Mouse (Mus musculus): ENCODE measurements around the gene Vmn1r193.
"Not testable (repeated sequence)": the region's sequence is repeated elsewhere in the genome, so short reads cannot be mapped to it uniquely, and the experiment has no call there.

Gene Vmn1r193

DNA sequence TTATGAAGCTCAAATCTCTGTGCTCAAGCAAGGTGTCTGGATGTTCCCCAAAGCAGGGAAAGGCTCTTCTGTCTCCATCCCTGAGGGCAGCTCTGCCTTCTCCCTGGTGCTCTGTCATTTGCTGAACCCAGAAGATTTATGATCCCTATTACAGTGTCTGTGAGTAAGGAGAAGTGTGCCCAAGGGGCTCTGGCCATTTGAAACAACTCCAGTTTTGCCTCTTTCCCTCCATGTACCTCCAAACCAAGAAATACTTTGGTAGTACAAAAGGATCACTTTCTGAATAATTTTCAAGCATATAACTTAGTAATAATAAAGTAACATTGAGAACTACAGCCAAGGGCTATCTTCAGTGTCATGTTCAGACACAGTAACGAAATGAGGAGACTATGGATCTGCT, at the start of gene Vmn1r193:
Gene Vmn1r193, minus strand, starts transcription at position 101 of the 400 bp plus-strand sequence.
- DNase-seq: not testable (repeated sequence)

DNA sequence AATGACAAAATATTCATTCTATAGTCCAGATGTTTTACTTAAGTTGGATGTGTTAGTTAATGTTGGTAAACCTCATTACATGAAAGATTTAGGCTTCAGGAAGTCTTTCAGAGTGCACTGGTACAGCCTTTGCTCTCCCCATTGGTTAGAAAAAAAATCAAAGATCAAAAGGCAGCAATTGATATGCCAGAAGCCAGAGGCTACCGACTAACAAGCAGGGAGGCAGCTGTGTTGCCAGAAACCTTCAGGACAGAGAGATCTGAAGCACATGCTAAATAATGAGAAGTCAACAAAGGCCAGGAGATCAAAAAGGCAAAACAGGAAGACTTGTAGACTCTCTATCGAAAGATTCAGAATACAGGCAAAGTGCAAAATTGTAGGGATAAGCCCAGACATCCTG, 48.8 kb upstream of the Vmn1r193 start:
- DNase-seq: no peak

DNA sequence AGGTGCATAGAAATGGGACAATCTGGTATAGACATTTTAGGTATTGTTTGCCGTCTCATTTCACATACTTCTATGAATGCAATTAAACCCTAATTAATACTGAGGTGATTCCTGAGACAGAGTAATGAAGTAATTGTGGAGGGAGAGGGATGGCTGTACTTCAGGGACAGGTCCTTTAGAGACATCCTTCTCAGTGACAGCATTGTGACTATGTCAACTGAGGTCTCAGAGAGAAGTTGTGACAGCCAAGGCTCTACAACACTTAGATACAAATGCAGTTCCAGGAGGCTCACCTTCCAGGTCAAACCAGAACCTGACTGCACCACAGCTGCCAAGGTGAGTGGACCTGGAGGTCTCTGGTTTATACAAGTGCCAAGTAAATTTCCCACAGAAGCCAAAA, 47.3 kb upstream of the Vmn1r193 start, which contains the start of gene Vmn1r195:
Gene Vmn1r195, plus strand, starts transcription at position 301 of the 400 bp plus-strand sequence.
- not testable (repeated sequence) for DNase-seq

DNA sequence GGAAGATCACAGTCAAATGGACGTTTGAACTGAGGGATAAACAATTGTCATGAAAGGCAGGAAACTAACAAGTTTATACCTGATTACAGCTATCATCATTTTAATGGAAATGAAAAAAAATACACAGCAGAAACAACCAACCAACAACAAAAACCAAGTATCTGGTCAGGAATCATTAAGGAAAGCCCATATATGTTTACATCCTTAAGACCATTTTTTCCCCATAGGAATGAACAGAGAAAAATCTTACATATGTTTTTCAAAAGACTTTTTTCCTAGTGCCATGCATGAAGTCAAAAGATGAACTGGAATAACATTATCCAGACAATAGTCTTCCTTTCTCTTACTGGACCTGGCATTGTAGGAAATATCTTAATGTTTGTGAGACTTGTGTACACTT, 21.0 kb upstream of the Vmn1r193 start, which contains the start of gene Vmn1r194:
Gene Vmn1r194, plus strand, starts transcription at position 301 of the 400 bp plus-strand sequence.
- DNase-seq: no peak

DNA sequence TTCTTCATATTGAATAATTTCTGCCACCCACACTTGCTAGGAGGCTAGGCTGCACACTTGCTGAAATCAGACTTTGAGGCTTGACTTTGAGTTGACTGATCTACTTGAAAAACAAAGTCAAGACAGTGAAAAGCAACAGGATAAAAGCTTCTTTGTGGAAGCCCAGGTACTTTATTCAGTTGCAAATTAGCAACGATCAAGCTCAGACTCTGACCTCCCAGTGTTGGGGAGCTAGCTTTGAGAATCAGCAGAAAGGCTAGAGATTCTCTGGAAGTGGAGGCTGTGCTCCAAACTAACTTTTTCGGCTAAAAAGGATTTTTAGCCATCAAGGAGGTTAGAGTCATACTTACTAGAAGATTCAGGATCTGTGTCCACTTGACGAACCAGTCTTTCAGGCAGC, 30.2 kb downstream of the Vmn1r193 start:
- DNase-seq: not testable (repeated sequence)

DNA sequence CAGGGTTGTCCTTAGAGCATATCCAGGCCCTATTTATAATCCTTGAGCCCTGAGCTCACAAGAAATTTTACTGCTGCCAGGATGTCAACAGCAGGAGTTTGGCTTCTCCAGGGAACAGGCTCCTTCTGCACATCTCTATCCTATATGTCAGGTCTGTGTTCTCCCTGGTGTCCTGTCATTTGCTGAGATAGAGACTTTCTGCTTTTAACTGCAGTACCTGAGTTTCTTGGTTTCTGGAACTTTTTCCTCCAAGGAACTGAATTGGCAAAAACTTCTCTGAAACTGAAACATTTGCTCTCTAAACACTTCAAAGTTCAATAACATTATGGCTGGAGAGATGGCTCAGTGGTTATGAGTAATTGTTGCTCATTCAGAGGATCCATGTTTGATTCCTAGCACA, 31.9 kb downstream of the Vmn1r193 start, which contains the start of gene Vmn1r192:
Gene Vmn1r192, minus strand, starts transcription at position 101 of the 400 bp plus-strand sequence.
- no peak for DNase-seq

DNA sequence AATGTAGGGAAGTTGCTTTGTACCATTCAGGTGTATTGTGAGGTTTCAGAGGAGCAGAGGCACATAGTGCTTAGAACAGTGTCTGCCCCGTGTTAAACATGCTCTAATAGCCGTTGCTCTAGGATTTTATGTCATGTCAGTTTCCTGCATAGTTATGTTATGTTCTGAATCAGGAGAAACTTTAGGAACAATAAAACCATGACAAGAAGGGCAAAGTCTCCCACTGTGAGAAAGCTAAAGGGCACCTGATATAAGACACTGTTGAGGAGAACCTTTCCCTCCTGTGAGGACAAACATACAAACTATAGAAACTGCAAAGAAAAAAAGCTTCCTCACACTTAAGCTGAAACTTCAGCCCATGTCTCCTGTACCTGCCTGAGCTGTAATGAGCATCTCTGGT, 32.6 kb downstream of the Vmn1r193 start:
- no peak for DNase-seq

DNA sequence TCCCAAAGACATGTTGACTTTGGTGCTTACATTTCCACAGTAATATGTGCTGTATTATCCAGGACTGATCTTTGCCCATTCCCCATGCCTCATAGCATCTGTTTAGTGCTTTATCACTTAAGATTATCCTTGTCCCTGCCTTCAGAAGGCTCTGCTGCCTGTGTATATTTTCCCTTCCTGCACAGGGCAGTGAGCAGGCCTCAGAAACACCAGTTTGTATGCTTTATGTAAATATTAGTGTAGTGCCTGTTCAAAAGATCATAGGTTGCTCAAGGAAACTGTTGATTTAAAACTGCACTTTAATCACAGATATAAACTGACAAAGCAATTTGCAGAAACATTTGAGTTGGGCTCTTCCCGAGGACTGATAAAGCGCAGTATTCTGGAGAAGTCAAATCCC, 33.6 kb downstream of the Vmn1r193 start:
- no peak for DNase-seq

DNA sequence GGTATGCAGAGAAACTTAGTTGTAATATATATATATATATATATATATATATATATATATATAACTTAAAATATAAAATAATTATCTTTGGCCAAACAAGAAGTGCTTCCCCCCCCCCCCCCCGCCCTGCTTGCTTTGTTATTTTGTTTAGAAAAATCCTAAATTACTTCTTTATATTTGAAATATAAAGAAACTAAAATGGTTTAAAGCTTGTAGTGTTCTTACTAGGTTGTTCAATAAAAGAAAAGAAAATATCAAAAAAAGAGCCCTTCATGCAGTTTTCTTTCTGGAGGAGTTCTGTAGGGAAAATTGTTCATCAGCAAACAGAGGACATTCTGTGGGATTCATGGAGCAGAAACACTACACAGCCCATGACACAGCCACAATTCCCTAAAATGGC, 39.1 kb downstream of the Vmn1r193 start, which contains the start of gene Vmn1r191:
Gene Vmn1r191, minus strand, starts transcription at position 101 of the 400 bp plus-strand sequence.
- DNase-seq: no peak

DNA sequence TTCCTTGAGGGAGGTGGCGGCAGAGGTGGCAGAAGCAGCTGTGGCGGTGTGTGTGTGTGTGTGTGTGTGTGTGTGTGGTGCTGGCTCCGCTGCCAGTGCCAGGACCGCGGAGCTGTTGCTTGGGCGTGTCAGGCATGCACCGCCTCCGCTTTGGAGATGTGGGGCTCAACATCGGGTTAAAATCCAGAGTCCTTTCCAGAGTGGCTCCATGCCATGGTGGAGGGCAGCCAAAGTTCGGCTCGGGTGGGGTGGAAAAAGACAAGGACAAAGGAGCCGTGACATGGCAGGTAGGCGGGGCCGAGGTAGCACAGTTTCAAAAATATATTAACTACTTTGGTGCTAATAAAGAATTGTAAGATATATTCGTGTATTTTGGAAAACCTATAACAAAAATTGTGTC, 54.5 kb downstream of the Vmn1r193 start:
- peak; percentile 47 for DNase-seq

Data from kidney, adult 18-20 months (tissue).